Mouse (Mus musculus) hindbrain, embryonic 11.5 days (tissue): ENCODE measurements around the gene Trim40. TPM values are rescaled to one million over a fixed set of nuclear protein-coding genes. Genes with fewer than 3 reads are reported as not detected.
"Not testable (repeated sequence)": the region's sequence is repeated elsewhere in the genome, so short reads cannot be mapped to it uniquely, and the experiment has no call there.

ENCODE experiments used
- ATAC-seq: fragments of 200-750 bp; cut with Nextera tagmentation; 2 replicates; pipeline ENCODE4 v1.8.0; 2017; ENCODE audit warnings: mild to moderate bottlenecking, moderate TSS enrichment, moderate library complexity; ENCODE audit not compliant: low FRiP score
- DNase-seq: peaks from one replicate; pipeline ENCODE4 v3.0.0-alpha.2; 2015; ENCODE audit warnings: low spot score
- H3K27ac ChIP-seq: fragments of 300-500 bp; sonication (generic); 2 replicates; pipeline ENCODE4 v1.5.1; 2014; ENCODE audit warnings: mild to moderate bottlenecking, low read depth, low read length
- H3K27me3 ChIP-seq: fragments of 300-500 bp; sonication (generic); 2 replicates; pipeline ENCODE4 v1.6.1; 2014; ENCODE audit warnings: mild to moderate bottlenecking, low read length, moderate library complexity, mixed read lengths; ENCODE audit not compliant: control insufficient read depth, insufficient read depth
- H3K36me3 ChIP-seq: fragments of 300-500 bp; sonication (generic); 2 replicates; pipeline ENCODE4 v1.6.1; 2014; ENCODE audit warnings: mild to moderate bottlenecking, low read length, moderate library complexity, mixed read lengths; ENCODE audit not compliant: control insufficient read depth, insufficient read depth
- H3K4me1 ChIP-seq: fragments of 300-500 bp; sonication (generic); replicated peaks from 2 replicates; pipeline ENCODE4 v1.6.1; 2014; ENCODE audit warnings: low read length, mixed read lengths; ENCODE audit not compliant: control insufficient read depth, insufficient read depth
- H3K4me2 ChIP-seq: fragments of 300-500 bp; sonication (generic); replicated peaks from 2 replicates; pipeline ENCODE4 v1.6.1; 2014; ENCODE audit warnings: mild to moderate bottlenecking, low read depth, low read length
- H3K4me3 ChIP-seq: fragments of 300-500 bp; sonication (generic); 2 replicates; pipeline ENCODE4 v1.5.1; 2014; ENCODE audit warnings: low read depth, low read length
- H3K9ac ChIP-seq: fragments of 300-500 bp; sonication (generic); 2 replicates; pipeline ENCODE4 v1.6.1; 2014; ENCODE audit warnings: low read depth, low read length
- H3K9me3 ChIP-seq: fragments of 300-500 bp; sonication (generic); 2 replicates; pipeline ENCODE4 v1.6.1; 2016; ENCODE audit warnings: low read length; ENCODE audit not compliant: control insufficient read depth
- WGBS: fragments of 180-500 bp; shearing (Covaris S2); extraction: QIAGEN DNeasy Blood & Tissue Kit; methylation state at CpG from one replicate; pipeline ENCODE4 v1.1.7; 2014; 5-methylcytosine and 5-hydroxymethylcytosine counted together
- polyA plus RNA-seq: library from polyadenylated mRNA; unstranded; fragments of >200 nt; fragmentation: Nextera tagmentation; extraction: Ambion mirVana; gene quantifications from 2 replicates; pipeline ENCODE4 v1.2.1, GENCODE M21; 2014

Trim40 gene
- polyA plus RNA-seq, 1 experiment from 2014 or later, result not detected

- no peaks in the 10 kb centered on the region for H3K9me3 ChIP-seq
- no peaks in the 10 kb centered on the region for H3K27me3 ChIP-seq
- ATAC-seq, result no peak
- H3K27ac ChIP-seq, result no peak overlapping the region
- H3K9ac ChIP-seq, result no peak overlapping the region
- H3K4me3 ChIP-seq, result no peak overlapping the region
- no peaks in the 10 kb centered on the region for H3K36me3 ChIP-seq
- H3K4me1 ChIP-seq, result no peaks in the 10 kb centered on the region
- no peak overlapping the region for H3K4me2 ChIP-seq
- no peak for DNase-seq
- 80% methylated on average over 5 of the region's 5 CpGs for WGBS
Measured at GRCm38 (mm10) chr17:36900001-36900400, 10.1 kb upstream of the Trim40 start.

GRCm38 (mm10) chr17:36899376-36899775 lies 9.5 kb upstream of the Trim40 start:
- ATAC-seq (no peak), DNase-seq (no peak)
- no peaks in the 10 kb centered on the region for H3K27me3 ChIP-seq
- no peaks in the 10 kb centered on the region for H3K9me3 ChIP-seq
- no peak overlapping the region for H3K27ac ChIP-seq
- H3K4me1 ChIP-seq, result no peaks in the 10 kb centered on the region
- no peak overlapping the region for H3K4me2 ChIP-seq
- H3K4me3 ChIP-seq, result no peak overlapping the region
- no peak overlapping the region for H3K9ac ChIP-seq
- 76% methylated on average over 4 of the region's 4 CpGs for WGBS
- no peaks in the 10 kb centered on the region for H3K36me3 ChIP-seq

- no peaks in the 10 kb centered on the region for H3K9me3 ChIP-seq
- DNase-seq (no peak), ATAC-seq (no peak)
- H3K27ac ChIP-seq, result no peak within 1 kb of the TSS
- H3K4me1 ChIP-seq, result no peaks in the 10 kb centered on the region
- H3K4me3 ChIP-seq, result no peak within 1 kb of the TSS
- no peak within 1 kb of the TSS for H3K4me2 ChIP-seq
- no peak within 1 kb of the TSS for H3K9ac ChIP-seq
- no peaks in the 10 kb centered on the region for H3K36me3 ChIP-seq
- 82% methylated on average over 6 of the region's 6 CpGs for WGBS
- no peaks in the 10 kb centered on the region for H3K27me3 ChIP-seq
Measured at GRCm38 (mm10) chr17:36897552-36898205, 7.8 kb upstream of the Trim40 start, which contains the start of gene Trim31. Trim31 (plus strand) TSS chr17:36898118.

GRCm38 (mm10) chr17:36897065-36897464 lies 7.1 kb upstream of the Trim40 start:
- DNase-seq (no peak), ATAC-seq (no peak)
- no peak overlapping the region for H3K4me3 ChIP-seq
- no peak overlapping the region for H3K4me2 ChIP-seq
- no peaks in the 10 kb centered on the region for H3K4me1 ChIP-seq
- H3K27ac ChIP-seq, result no peak overlapping the region
- no peak overlapping the region for H3K9ac ChIP-seq
- H3K27me3 ChIP-seq, result no peaks in the 10 kb centered on the region
- no peaks in the 10 kb centered on the region for H3K9me3 ChIP-seq
- H3K36me3 ChIP-seq, result no peaks in the 10 kb centered on the region

- Histone ChIP-seq H3K4me3 (no peak overlapping the region), H3K4me1 (no peaks in the 10 kb centered on the region), H3K27ac (no peak overlapping the region), H3K9me3 (no peaks in the 10 kb centered on the region), H3K36me3 (no peaks in the 10 kb centered on the region), H3K4me2 (no peak overlapping the region), H3K27me3 (no peaks in the 10 kb centered on the region), H3K9ac (no peak overlapping the region)
- WGBS, result 73% methylated on average over 1 of the region's 1 CpGs
- DNase-seq, result peak; percentile 60
- ATAC-seq, result no peak
Measured at GRCm38 (mm10) chr17:36896583-36896982, 6.7 kb upstream of the Trim40 start.

- H3K4me3 ChIP-seq, result no peak overlapping the region
- H3K36me3 ChIP-seq, result no peaks in the 10 kb centered on the region
- ATAC-seq, result no peak
- no peaks in the 10 kb centered on the region for H3K27me3 ChIP-seq
- no peaks in the 10 kb centered on the region for H3K9me3 ChIP-seq
- H3K4me1 ChIP-seq, result no peaks in the 10 kb centered on the region
- no peak for DNase-seq
- no peak overlapping the region for H3K27ac ChIP-seq
- H3K4me2 ChIP-seq, result no peak overlapping the region
- no peak overlapping the region for H3K9ac ChIP-seq
- WGBS, result 82% methylated on average over 5 of the region's 5 CpGs
Measured at GRCm38 (mm10) chr17:36893387-36893786, 3.5 kb upstream of the Trim40 start.

- WGBS, result 17% methylated on average over 2 of the region's 2 CpGs
- H3K9ac ChIP-seq, result no peak overlapping the region
Measured at GRCm38 (mm10) chr17:36892362-36892761, 2.4 kb upstream of the Trim40 start.

GRCm38 (mm10) chr17:36891496-36891895 lies 1.6 kb upstream of the Trim40 start:
- not testable (repeated sequence) for H3K9me3 ChIP-seq, H3K27ac ChIP-seq, H3K4me1 ChIP-seq, DNase-seq, H3K4me2 ChIP-seq, H3K36me3 ChIP-seq, H3K27me3 ChIP-seq, ATAC-seq, H3K4me3 ChIP-seq, H3K9ac ChIP-seq
- 83% methylated on average over 1 of the region's 1 CpGs for WGBS

More at GRCm38 (mm10) chr17:36892362-36892761, 2.4 kb upstream of the Trim40 start:
- Histone ChIP-seq H3K4me1 (no peaks in the 10 kb centered on the region), H3K4me2 (no peak overlapping the region), H3K9me3 (no peaks in the 10 kb centered on the region), H3K27me3 (no peaks in the 10 kb centered on the region), H3K4me3 (no peak overlapping the region), H3K27ac (no peak overlapping the region), H3K36me3 (no peaks in the 10 kb centered on the region)
- DNase-seq (peak; percentile 50), ATAC-seq (0 out of 2 replicates have a peak, but pooled peaks have one; percentile 47)

GRCm38 (mm10) chr17:36885132-36885790 lies 4.7 kb downstream of the Trim40 start:
- 93% methylated on average over 12 of the region's 12 CpGs for WGBS
- ATAC-seq, result no peak
- no peaks in the 10 kb centered on the region for H3K4me1 ChIP-seq

More at GRCm38 (mm10) chr17:36885132-36885790, 4.7 kb downstream of the Trim40 start:
- Histone ChIP-seq H3K36me3 (no peaks in the 10 kb centered on the region), H3K4me2 (no peak overlapping the region), H3K27me3 (no peaks in the 10 kb centered on the region), H3K9ac (no peak overlapping the region), H3K27ac (no peak overlapping the region), H3K4me3 (no peak overlapping the region), H3K9me3 (no peaks in the 10 kb centered on the region)
- DNase-seq, result no peak
